Mouse (Mus musculus) midbrain, embryonic 10.5 days (tissue): ENCODE measurements around the gene Tmem101. TPM values are rescaled to one million over a fixed set of nuclear protein-coding genes. Genes with fewer than 3 reads are reported as not detected.

Experiments
- polyA plus RNA-seq: library from polyadenylated mRNA; unstranded; fragments of >200 nt; fragmentation: Nextera tagmentation; extraction: Ambion mirVana; gene quantifications from 2 replicates; pipeline ENCODE4 v1.2.1, GENCODE M21; 2016

Tmem101 gene
- polyA plus RNA-seq, 1 experiment from 2014 or later, result 40.4 TPM

Other genes starting within 250 kb of the Tmem101 start
- gene Sost, start 189.4 kb downstream of the Tmem101 start, polyA plus RNA-seq, result 0.25 and 0.26 TPM in 2 replicates
- gene Cfap97d1, start 172.1 kb downstream of the Tmem101 start, polyA plus RNA-seq, result not detected in 2 replicates
- 12.2 and 13.1 TPM in 2 replicates for gene Dusp3, start 169.4 kb downstream of the Tmem101 start, polyA plus RNA-seq
- 13.3 and 16.9 TPM in 2 replicates for gene Mpp3, start 127.9 kb downstream of the Tmem101 start, polyA plus RNA-seq
- 0.20 and 0.25 TPM in 2 replicates for gene Cd300lg, start 114.9 kb downstream of the Tmem101 start, polyA plus RNA-seq
- gene Mpp2, start 67.9 kb downstream of the Tmem101 start, polyA plus RNA-seq, result 15.5 and 18.7 TPM in 2 replicates
- gene Ppy, start 55.1 kb downstream of the Tmem101 start, polyA plus RNA-seq, result not detected in 2 replicates
- not detected in 2 replicates for gene Pyy, start 48.6 kb downstream of the Tmem101 start, polyA plus RNA-seq
- gene Nags, start 10.9 kb downstream of the Tmem101 start, polyA plus RNA-seq, result 0.10 TPM in 1 of 2 replicates, not detected in the other
- gene Lsm12, start 28.9 kb upstream of the Tmem101 start, polyA plus RNA-seq, result 141 and 144 TPM in 2 replicates
- 39.1 and 41.5 TPM in 2 replicates for gene G6pc3, start 33.2 kb upstream of the Tmem101 start, polyA plus RNA-seq
- gene Hdac5, start 73.8 kb upstream of the Tmem101 start, polyA plus RNA-seq, result 57.3 and 68.9 TPM in 2 replicates
- 25.8 and 27.3 TPM in 2 replicates for gene BC030867, start 92.5 kb upstream of the Tmem101 start, polyA plus RNA-seq
- gene Asb16, start 112.3 kb upstream of the Tmem101 start, polyA plus RNA-seq, result 0.05 TPM in 1 of 2 replicates, not detected in the other
- 51.3 and 60.5 TPM in 2 replicates for gene Tmub2, start 128.5 kb upstream of the Tmem101 start, polyA plus RNA-seq
- gene Atxn7l3, start 140.2 kb upstream of the Tmem101 start, polyA plus RNA-seq, result 13.9 and 16.5 TPM in 2 replicates
- 89.6 and 90.3 TPM in 2 replicates for gene Ubtf, start 163.3 kb upstream of the Tmem101 start, polyA plus RNA-seq
- 33.8 and 33.9 TPM in 2 replicates for gene Slc4a1, start 209.8 kb upstream of the Tmem101 start, polyA plus RNA-seq
- gene Rundc3a, start 237.0 kb upstream of the Tmem101 start, polyA plus RNA-seq, result 21.5 and 40.7 TPM in 2 replicates